Mouse (Mus musculus) liver, adult 2 months (tissue): ENCODE measurements around the gene Efna2. TPM values are rescaled to one million over a fixed set of nuclear protein-coding genes. Genes with fewer than 3 reads are reported as not detected.
A peak's percentile ranks its signal among the peaks of the same experiment; 100 is the strongest.

ENCODE experiments used
- DNase-seq: peaks from one replicate; pipeline ENCODE4 v3.0.0-alpha.2; 2011; ENCODE audit warnings: low read depth, low spot score; ENCODE audit errors: extremely low read depth
- H3K27ac ChIP-seq: fragments of 200-500 bp; replicated peaks from 2 replicates; pipeline ENCODE4 v1.5.1; 2012; ENCODE audit warnings: low read depth, mild to moderate bottlenecking, control low read depth, inconsistent platforms, low read length; ENCODE audit not compliant: insufficient read depth
- H3K27me3 ChIP-seq: fragments of 200-500 bp; 2 replicates; pipeline ENCODE4 v1.6.1; 2012; ENCODE audit warnings: mild to moderate bottlenecking, moderate library complexity, low read length, inconsistent platforms; ENCODE audit not compliant: control insufficient read depth, insufficient read depth
- H3K36me3 ChIP-seq: fragments of 200-500 bp; 2 replicates; pipeline ENCODE4 v1.6.1; 2012; ENCODE audit warnings: low read length, inconsistent platforms; ENCODE audit not compliant: control insufficient read depth, insufficient read depth
- H3K4me1 ChIP-seq: fragments of 200-500 bp; 2 replicates; pipeline ENCODE4 v1.6.1; 2011; ENCODE audit warnings: low read length; ENCODE audit not compliant: control insufficient read depth, insufficient read depth
- H3K4me3 ChIP-seq: fragments of 200-500 bp; 2 replicates; pipeline ENCODE4 v1.5.1; 2011; ENCODE audit warnings: low read depth, mild to moderate bottlenecking, control low read depth, low read length, moderate library complexity; ENCODE audit not compliant: insufficient read depth
- H3K79me2 ChIP-seq: fragments of 200-500 bp; 2 replicates; pipeline ENCODE4 v1.6.1; 2012; ENCODE audit warnings: inconsistent platforms, mild to moderate bottlenecking, low read length, moderate library complexity; ENCODE audit not compliant: control insufficient read depth, insufficient read depth
- H3K9ac ChIP-seq: fragments of 200-500 bp; 2 replicates; pipeline ENCODE4 v1.6.1; 2012; ENCODE audit warnings: low read depth, mild to moderate bottlenecking, control low read depth, inconsistent platforms, low read length
- CTCF ChIP-seq: fragments of 200-500 bp; IDR thresholded peaks from 2 replicates; pipeline ENCODE4 v1.5.1; 2011; ENCODE audit warnings: low read depth, low read length, control low read depth
- POLR2A ChIP-seq: fragments of 200-500 bp; IDR thresholded peaks from 2 replicates; pipeline ENCODE4 v1.6.1; 2011; ENCODE audit warnings: low read length, control low read depth; ENCODE audit not compliant: insufficient read depth; ENCODE audit errors: extremely low read depth
- WGBS: fragments of 180-500 bp; shearing (Covaris S2); methylation state at CpG from one replicate; pipeline ENCODE4 v1.1.7; 2018; 5-methylcytosine and 5-hydroxymethylcytosine counted together
- polyA plus RNA-seq: library from polyadenylated mRNA; depleted of rRNA; stranded (reverse); fragments of >200 nt; gene quantifications from 2 replicates; pipeline ENCODE4 v1.2.3, GENCODE M21; 2012
- total RNA-seq: library from RNA; depleted of rRNA; stranded (reverse); fragments of >200 nt; gene quantifications from 2 replicates; pipeline ENCODE4 v1.2.3, GENCODE M21; 2014

Gene Efna2
- total and polyA plus RNA-seq, 2 experiments = under 0.01 to 0.26 TPM

DNA sequence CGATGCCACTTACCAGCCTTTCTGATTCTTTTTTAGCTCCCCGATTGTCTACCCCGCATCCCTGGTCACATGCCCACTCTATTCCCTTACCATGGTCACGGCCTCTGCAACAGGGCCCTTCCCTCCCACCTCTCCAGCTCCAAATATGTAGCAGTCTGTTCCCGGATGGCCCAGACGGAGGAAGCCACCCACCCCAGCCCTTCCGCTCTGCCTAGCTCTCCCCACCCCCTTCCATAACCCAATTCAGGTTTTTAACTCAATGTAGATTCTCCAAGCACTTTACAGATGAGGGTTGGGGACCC is 22.6 kb upstream of the Efna2 start:
- TF ChIP-seq CTCF (no peak), POLR2A (no peak)
- H3K36me3 ChIP-seq = peaks cover 27% of the 10 kb centered on the region
- H3K27me3 ChIP-seq = no peaks in the 10 kb centered on the region
- peaks cover 8% of the 10 kb centered on the region; the same call in 1 of the 2 replicates for H3K79me2 ChIP-seq
- DNase-seq = no peak
- H3K4me3 ChIP-seq = no peak overlapping the region
- no peak overlapping the region; the same call in 1 of the 2 replicates for H3K27ac ChIP-seq
- no peak overlapping the region for H3K9ac ChIP-seq
- H3K4me1 ChIP-seq = peaks cover 44% of the 10 kb centered on the region
- 68% methylated on average over 7 of the region's 7 CpGs for WGBS

- no peak overlapping the region for H3K9ac ChIP-seq
- H3K36me3 ChIP-seq = peaks cover 27% of the 10 kb centered on the region
- peaks cover 45% of the 10 kb centered on the region for H3K4me1 ChIP-seq
- TF ChIP-seq POLR2A (no peak), CTCF (no peak)
- H3K79me2 ChIP-seq = peaks cover 5% of the 10 kb centered on the region; the same call in 1 of the 2 replicates
- no peak for DNase-seq
- H3K27ac ChIP-seq = 0 out of 2 replicates have a peak overlapping the region, but pooled peaks have one; percentile 3
- no peak overlapping the region for H3K4me3 ChIP-seq
- H3K27me3 ChIP-seq = no peaks in the 10 kb centered on the region
- WGBS = 69% methylated on average over 15 of the region's 15 CpGs
These were observed 21.9 kb upstream of the Efna2 start for GRCm38 (mm10) chr10:80157141-80157929.

DNA sequence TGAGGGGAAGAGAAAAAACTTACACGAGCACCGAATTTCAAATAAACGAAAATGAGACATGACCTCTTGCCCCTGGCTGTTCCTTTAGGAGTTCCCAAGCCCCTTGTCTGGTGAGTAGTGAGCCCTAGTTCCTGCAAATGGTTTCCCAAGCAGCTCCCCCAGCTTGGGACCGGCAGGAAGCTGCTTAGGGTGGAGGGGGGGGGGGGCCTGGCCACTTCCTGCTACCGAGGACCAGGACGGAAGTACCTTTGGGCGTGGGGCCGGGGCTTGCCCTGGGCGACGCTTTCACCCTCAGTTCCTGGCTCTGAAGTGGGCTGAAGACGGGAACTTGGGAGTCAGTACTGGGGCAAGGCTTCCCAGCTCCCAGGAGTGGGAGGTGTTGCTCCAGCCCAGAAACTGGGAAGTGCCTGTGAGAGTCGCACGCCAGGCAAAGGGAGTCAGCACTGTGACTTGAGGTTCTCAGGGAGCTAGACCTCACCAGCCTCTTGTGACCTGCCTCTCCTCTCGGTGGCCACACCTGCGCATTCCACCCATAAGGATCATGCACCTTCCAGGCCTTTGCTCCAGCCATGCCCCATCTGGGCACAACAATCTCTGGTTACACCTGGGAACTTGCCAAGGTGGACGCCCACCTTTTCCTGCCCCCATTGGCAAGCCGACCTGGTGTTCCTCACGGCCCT is 20.8 kb upstream of the Efna2 start:
- 5% methylated on average over 18 of the region's 18 CpGs for WGBS

DNA sequence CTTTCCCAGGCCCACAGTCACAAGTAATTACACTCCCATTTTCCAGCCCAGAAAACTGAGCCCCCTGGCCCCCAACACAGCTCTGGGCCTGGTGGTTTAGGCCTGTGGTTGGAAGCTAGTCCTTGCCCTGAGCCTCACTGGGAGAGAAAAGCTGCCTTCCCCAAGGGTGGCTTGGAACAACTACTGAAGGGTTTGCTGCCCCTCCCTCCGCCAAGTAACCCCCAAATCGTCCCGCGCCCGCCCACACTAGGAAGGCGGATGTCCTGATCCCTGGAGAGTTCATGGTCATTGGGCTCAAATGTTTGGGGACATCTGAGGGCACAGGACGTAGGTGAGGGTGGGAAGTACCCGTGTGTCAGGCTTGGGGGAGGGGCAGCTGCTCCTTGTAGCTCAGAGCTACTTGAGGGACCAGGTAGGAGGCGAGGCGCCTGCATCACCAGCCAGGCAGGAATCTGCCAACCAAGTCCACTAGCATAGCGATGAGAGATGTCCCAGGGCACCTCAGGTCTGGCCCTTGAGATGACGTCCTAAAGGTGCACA is 20.2 kb upstream of the Efna2 start:
- TF ChIP-seq CTCF = no peak
- TF ChIP-seq POLR2A = no peak
- H3K4me3 ChIP-seq = 0 out of 2 replicates have a peak overlapping the region, but pooled peaks have one; percentile 1
- H3K79me2 ChIP-seq = peaks cover 3% of the 10 kb centered on the region; the same call in 1 of the 2 replicates
- peaks cover 24% of the 10 kb centered on the region for H3K36me3 ChIP-seq
- peak overlapping the region; percentile 72 for H3K27ac ChIP-seq
- H3K9ac ChIP-seq = peak overlapping the region; percentile 28
- H3K27me3 ChIP-seq = no peaks in the 10 kb centered on the region
- DNase-seq = peak; percentile 67
- H3K4me1 ChIP-seq = peaks cover 35% of the 10 kb centered on the region
- 2% methylated on average over 12 of the region's 12 CpGs for WGBS

More for the DNA sequence above, 20.8 kb upstream of the Efna2 start:
- H3K4me3 ChIP-seq = no peak overlapping the region
- H3K9ac ChIP-seq = peak overlapping the region; percentile 23
- peaks cover 3% of the 10 kb centered on the region; the same call in 1 of the 2 replicates for H3K79me2 ChIP-seq
- no peak for TF ChIP-seq POLR2A
- TF ChIP-seq CTCF = no peak
- peak; percentile 47 for DNase-seq
- no peaks in the 10 kb centered on the region for H3K27me3 ChIP-seq
- peaks cover 27% of the 10 kb centered on the region for H3K36me3 ChIP-seq
- H3K4me1 ChIP-seq = peaks cover 38% of the 10 kb centered on the region
- peak overlapping the region; percentile 72 for H3K27ac ChIP-seq

DNA sequence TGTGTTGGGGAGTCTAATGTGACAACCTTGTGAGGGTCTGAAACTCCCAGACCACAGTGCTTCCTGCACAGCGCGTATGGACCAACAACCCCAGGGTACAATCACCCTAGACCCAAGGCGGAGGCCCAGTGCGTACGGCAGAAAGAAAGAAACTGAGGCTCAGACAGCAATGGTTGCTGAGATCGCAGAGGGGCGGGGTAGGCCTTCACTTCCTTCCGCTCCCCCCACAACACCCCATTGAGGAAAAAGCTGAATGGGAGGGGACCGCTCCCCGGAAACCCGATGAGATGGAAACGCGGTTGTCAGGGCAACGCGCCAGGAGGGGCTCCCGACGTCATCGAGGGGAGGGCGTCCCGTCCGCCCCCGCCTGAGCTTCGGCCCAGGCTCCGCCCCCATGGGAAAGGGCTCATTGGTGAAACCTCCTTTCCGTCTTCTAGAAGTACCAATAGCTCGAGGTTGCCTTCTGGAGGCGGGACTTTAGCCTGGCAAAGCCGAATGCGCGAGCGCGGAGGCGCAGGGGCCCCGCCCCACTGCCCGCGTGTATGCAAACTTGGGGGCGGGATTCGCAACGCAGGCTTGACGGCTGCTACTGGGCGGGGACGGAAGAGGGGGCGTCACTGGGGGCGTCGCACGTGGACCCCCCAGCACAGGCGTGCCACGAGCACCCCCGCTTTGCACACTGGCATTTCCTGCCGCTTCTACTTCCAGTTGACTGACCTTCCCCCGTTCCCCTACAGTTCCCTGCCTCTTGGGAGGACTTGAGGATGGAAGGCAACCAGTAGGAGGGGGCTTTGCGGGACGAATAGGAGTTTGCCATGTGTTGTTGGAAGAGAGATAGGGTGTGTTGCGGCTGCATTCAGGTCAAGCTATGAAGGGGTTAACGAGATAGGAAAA is 19.5 kb upstream of the Efna2 start:
- peak; percentile 91 for DNase-seq
- H3K4me3 ChIP-seq = peak overlapping the region; percentile 34
- H3K36me3 ChIP-seq = peaks cover 17% of the 10 kb centered on the region; the same call in 1 of the 2 replicates
- no peak for TF ChIP-seq POLR2A
- TF ChIP-seq CTCF = no peak
- H3K27me3 ChIP-seq = no peaks in the 10 kb centered on the region
- peak overlapping the region; percentile 92 for H3K27ac ChIP-seq
- under 1% methylated on average over 55 of the region's 55 CpGs for WGBS
- H3K79me2 ChIP-seq = no peaks in the 10 kb centered on the region
- H3K4me1 ChIP-seq = peaks cover 29% of the 10 kb centered on the region
- H3K9ac ChIP-seq = peak overlapping the region; percentile 28
